Mouse (Mus musculus) megakaryocyte, embryonic 14.5 days (primary cell): Measurements from ENCODE around the gene Prss57.

ENCODE experiments used
- FLI1 ChIP-seq: IDR thresholded peaks from 2 replicates; pipeline ENCODE4 v1.6.1; 2012; ENCODE audit warnings: low read length, inconsistent platforms, mixed read lengths
- GATA1 ChIP-seq: IDR thresholded peaks from 3 replicates; pipeline ENCODE4 v1.6.1; 2012; ENCODE audit warnings: mixed read lengths, low read length, inconsistent platforms, borderline replicate concordance

- TF ChIP-seq FLI1: no peak
- TF ChIP-seq GATA1: no peak
These were observed 2.2 kb downstream of the Prss57 start for GRCm38 (mm10) chr10:79788386-79789158.
